Mouse (Mus musculus) CH12.LX (cell line): Measurements from ENCODE around the gene Tmco3. TPM values are rescaled to one million over a fixed set of nuclear protein-coding genes. Genes with fewer than 3 reads are reported as not detected.
A peak's percentile ranks its signal among the peaks of the same experiment; 100 is the strongest.

Source experiments
- DNase-seq: peaks from one replicate; pipeline ENCODE4 v3.0.0-alpha.2; 2013; ENCODE audit errors: extremely low read depth
- H3K27ac ChIP-seq: 2 replicates; pipeline ENCODE4 v1.5.1; 2012; ENCODE audit warnings: low read depth, mild to moderate bottlenecking, control low read depth, moderate library complexity; ENCODE audit not compliant: insufficient read depth
- H3K27me3 ChIP-seq: replicated peaks from 2 replicates; pipeline ENCODE3; 2012; ENCODE audit warnings: inconsistent platforms
- H3K36me3 ChIP-seq, 2 experiments: replicated peaks in 1 of 2; 2 replicates each; pipeline versions ENCODE3 to v1.6.1; 2012; ENCODE audit warnings: inconsistent platforms in 1 of 2, low read length in 1 of 2, mild to moderate bottlenecking in 1 of 2, mixed read lengths in 1 of 2, moderate library complexity in 1 of 2; ENCODE audit not compliant: control insufficient read depth in 1 of 2, insufficient read depth in 1 of 2
- H3K4me1 ChIP-seq, 2 experiments: 2 replicates each; pipeline ENCODE4 v1.6.1; 2012; ENCODE audit warnings: inconsistent platforms in 1 of 2, moderate library complexity in 1 of 2; ENCODE audit not compliant: insufficient read depth in 2 of 2, control insufficient read depth in 1 of 2
- H3K4me2 ChIP-seq: 2 replicates; pipeline ENCODE4 v1.6.1; 2012; ENCODE audit warnings: low read depth, mild to moderate bottlenecking, control low read depth; ENCODE audit not compliant: poor library complexity, insufficient read depth, severe bottlenecking
- H3K4me3 ChIP-seq, 3 experiments: fragments of 150-350 bp in 1 of 3; sonication (generic) in 1 of 3; replicated peaks in 1 of 3; 2 replicates each; pipeline versions ENCODE3 to v1.5.1; 2011 to 2012; ENCODE audit warnings: low read depth in 2 of 3, low read length in 2 of 3, mild to moderate bottlenecking in 2 of 3, moderate library complexity in 2 of 3, control low read depth in 1 of 3, improper control_type of control experiment in 1 of 3, inconsistent platforms in 1 of 3, mixed read lengths in 1 of 3; ENCODE audit not compliant: poor library complexity in 1 of 3
- H3K79me2 ChIP-seq: replicated peaks from 2 replicates; pipeline ENCODE4 v1.6.1; 2012; ENCODE audit warnings: mild to moderate bottlenecking, moderate library complexity; ENCODE audit not compliant: control insufficient read depth, poor library complexity, insufficient read depth, severe bottlenecking; ENCODE audit errors: extremely low read depth
- H3K9ac ChIP-seq: 2 replicates; pipeline ENCODE4 v1.6.1; 2012; ENCODE audit warnings: low read depth, mild to moderate bottlenecking, control low read depth, moderate library complexity; ENCODE audit not compliant: insufficient read depth
- H3K9me3 ChIP-seq: replicated peaks from 2 replicates; pipeline ENCODE3; 2012; ENCODE audit warnings: low read length, inconsistent platforms, mixed read lengths
- BHLHE40 ChIP-seq: IDR thresholded peaks from 2 replicates; pipeline ENCODE4 v1.6.1; 2011; ENCODE audit warnings: mild to moderate bottlenecking, low read depth, low read length, improper control_type of control experiment
- CHD1 ChIP-seq: IDR thresholded peaks from 2 replicates; pipeline ENCODE4 v1.6.1; 2012; ENCODE audit warnings: low read depth, low read length, improper control_type of control experiment, inconsistent platforms
- CHD2 ChIP-seq: IDR thresholded peaks from 2 replicates; pipeline ENCODE4 v1.6.1; 2011; ENCODE audit warnings: low read length, improper control_type of control experiment
- E2F4 ChIP-seq: IDR thresholded peaks from 2 replicates; pipeline ENCODE4 v1.6.1; 2011; ENCODE audit warnings: low read depth, low read length, improper control_type of control experiment; ENCODE audit not compliant: insufficient replicate concordance
- ELF1 ChIP-seq: IDR thresholded peaks from 2 replicates; pipeline ENCODE4 v1.6.1; 2014; ENCODE audit warnings: low read depth, mild to moderate bottlenecking, inconsistent platforms, low read length, improper control_type of control experiment
- EP300 ChIP-seq: IDR thresholded peaks from 2 replicates; pipeline ENCODE4 v1.6.1; 2011; ENCODE audit warnings: low read length, improper control_type of control experiment
- ETS1 ChIP-seq: conservative IDR thresholded peaks from 2 replicates; pipeline ENCODE4 v1.6.1; 2012; ENCODE audit warnings: low read depth, mild to moderate bottlenecking, inconsistent platforms, low read length, improper control_type of control experiment, moderate library complexity
- HCFC1 ChIP-seq: IDR thresholded peaks from 2 replicates; pipeline ENCODE4 v1.6.1; 2012; ENCODE audit warnings: low read depth, mild to moderate bottlenecking, inconsistent platforms, low read length, improper control_type of control experiment
- KAT2A ChIP-seq: IDR thresholded peaks from 2 replicates; pipeline ENCODE4 v1.6.1; 2012; ENCODE audit warnings: low read length, improper control_type of control experiment, inconsistent platforms; ENCODE audit not compliant: insufficient replicate concordance
- MAFK ChIP-seq: IDR thresholded peaks from 2 replicates; pipeline ENCODE4 v1.6.1; 2011; ENCODE audit warnings: low read length, improper control_type of control experiment; ENCODE audit not compliant: insufficient replicate concordance
- MAX ChIP-seq: IDR thresholded peaks from 2 replicates; pipeline ENCODE4 v1.6.1; 2011; ENCODE audit warnings: low read length, improper control_type of control experiment
- MEF2A ChIP-seq: IDR thresholded peaks from 2 replicates; pipeline ENCODE4 v1.6.1; 2014; ENCODE audit warnings: low read depth, mild to moderate bottlenecking, inconsistent platforms, low read length, improper control_type of control experiment, borderline replicate concordance
- MXI1 ChIP-seq: IDR thresholded peaks from 2 replicates; pipeline ENCODE4 v1.6.1; 2011; ENCODE audit warnings: mild to moderate bottlenecking, low read depth, low read length, improper control_type of control experiment
- MYC ChIP-seq: IDR thresholded peaks from 2 replicates; pipeline ENCODE4 v1.6.1; 2011; ENCODE audit warnings: low read depth, mild to moderate bottlenecking, improper control_type of control experiment, low read length
- NELFE ChIP-seq: IDR thresholded peaks from 2 replicates; pipeline ENCODE4 v1.6.1; 2011; ENCODE audit warnings: low read depth, low read length, improper control_type of control experiment
- NRF1 ChIP-seq: IDR thresholded peaks from 2 replicates; pipeline ENCODE4 v1.6.1; 2014; ENCODE audit warnings: low read depth, mild to moderate bottlenecking, inconsistent platforms, low read length, improper control_type of control experiment, moderate library complexity
- POLR2A ChIP-seq: IDR thresholded peaks from 2 replicates; pipeline ENCODE4 v1.6.1; 2011; ENCODE audit warnings: low read depth, mild to moderate bottlenecking, improper control_type of control experiment, low read length
- POLR2AphosphoS2 ChIP-seq: IDR thresholded peaks from 2 replicates; pipeline ENCODE4 v1.6.1; 2011; ENCODE audit warnings: low read depth, low read length, improper control_type of control experiment
- RCOR1 ChIP-seq: conservative IDR thresholded peaks from 2 replicates; pipeline ENCODE4 v1.6.1; 2012; ENCODE audit warnings: low read depth, mild to moderate bottlenecking, inconsistent platforms, low read length, improper control_type of control experiment
- TBP ChIP-seq: conservative IDR thresholded peaks from 2 replicates; pipeline ENCODE4 v1.6.1; 2011; ENCODE audit warnings: low read depth, low read length, improper control_type of control experiment
- TCF12 ChIP-seq: IDR thresholded peaks from 2 replicates; pipeline ENCODE4 v1.6.1; 2014; ENCODE audit warnings: low read depth, mild to moderate bottlenecking, inconsistent platforms, low read length, improper control_type of control experiment
- USF1 ChIP-seq: IDR thresholded peaks from 2 replicates; pipeline ENCODE4 v1.6.1; 2014; ENCODE audit warnings: low read depth, mild to moderate bottlenecking, inconsistent platforms, low read length, improper control_type of control experiment
- USF2 ChIP-seq: conservative IDR thresholded peaks from 2 replicates; pipeline ENCODE4 v1.6.1; 2011; ENCODE audit warnings: low read depth, low read length, improper control_type of control experiment
- ZMIZ1 ChIP-seq: IDR thresholded peaks from 2 replicates; pipeline ENCODE4 v1.6.1; 2012; ENCODE audit warnings: low read depth, mild to moderate bottlenecking, inconsistent platforms, low read length, improper control_type of control experiment
- dilution Hi-C: fragments of 300-500 bp; cut with MboI; formaldehyde crosslinking; loops from 2 replicates; pipeline ENCODE4 v1.14.3; 2020; ENCODE audit warnings: low sequenced_read_pairs; ENCODE audit not compliant: extremely low pct_unique_long_range_greater_than_20kb, extremely low pct_ligation_motif_present
- in situ Hi-C: fragments of 300-500 bp; cut with MboI; formaldehyde crosslinking; loops from 3 replicates; pipeline ENCODE4 v1.14.3; 2019; ENCODE audit warnings: low sequenced_read_pairs, low pct_ligation_motif_present, low pct_unique_long_range_greater_than_20kb, mixed read lengths
- polyA plus RNA-seq: library from polyadenylated mRNA; unstranded; fragments of >175 nt; gene quantifications from 2 replicates; pipeline ENCODE4 v1.2.1, GENCODE M21; 2012; ENCODE audit warnings: low read depth; ENCODE audit not compliant: insufficient read length
- total RNA-seq, 2 experiments: library from RNA; depleted of rRNA; stranded (reverse); fragments of 300-350 nt in 1 of 2; fragments of >200 nt in 1 of 2; gene quantifications; 2 replicates each; pipeline ENCODE4 v1.2.3; 2012 to 2014

The Tmco3 gene
- total and polyA plus RNA-seq, 3 experiments, result 7.3 to 15.1 (median 10.1) TPM

DNA sequence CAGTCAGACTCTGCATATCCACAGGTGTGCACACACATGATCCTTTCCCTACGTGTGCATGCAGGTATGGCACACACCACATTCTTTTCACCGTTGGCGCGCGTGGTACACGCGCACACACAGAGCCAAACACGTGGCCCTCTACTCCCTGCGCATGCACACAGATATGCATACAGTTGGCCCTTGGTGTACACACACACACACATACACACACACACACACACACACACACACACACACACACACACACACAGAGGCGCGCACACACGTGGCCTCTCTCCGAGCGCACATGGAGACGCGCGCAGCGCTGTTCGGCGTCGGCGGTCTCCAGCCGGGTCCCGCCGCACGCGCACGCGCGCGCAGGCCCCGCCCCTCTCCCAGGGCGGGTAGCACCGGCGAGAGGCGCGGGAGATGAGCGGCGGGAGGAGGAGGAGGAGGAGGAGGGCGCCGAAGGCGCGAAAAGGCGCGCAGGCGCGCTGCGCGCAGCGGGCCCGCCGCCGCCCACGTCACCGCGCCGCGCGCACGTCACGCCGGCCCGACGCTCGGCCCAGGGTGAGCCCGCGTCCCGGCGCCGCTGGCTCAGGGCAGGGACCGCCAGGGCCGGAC is 50.4 kb downstream of the Tmco3 start, which contains the start of gene Tfdp1:
Tfdp1 (plus strand) TSS at position 497 of the 606 bp plus-strand sequence.
- Histone ChIP-seq H3K9me3 (no peaks in the 10 kb centered on the region), H3K27me3 (no peaks in the 10 kb centered on the region), H3K27ac (peak within 1 kb of the TSS; percentile 42), H3K36me3 (peaks cover 12 to 32% of the 10 kb centered on the region in 2 experiments), H3K4me2 (peak within 1 kb of the TSS; percentile 74), H3K79me2 (peaks cover 47% of the 10 kb centered on the region), H3K4me1 (peaks cover 18 to 45% of the 10 kb centered on the region in 2 experiments), H3K4me3 (peak within 1 kb of the TSS; percentile 76 to 97 (median 86)), H3K9ac (peak within 1 kb of the TSS; percentile 99)
- dilution Hi-C loops, result no loop called here
- peak; percentile 84 for DNase-seq
- in situ Hi-C loops, result no loop called here
- 0 out of 2 replicates have a peak, but pooled peaks have one; percentile 19 for TF ChIP-seq TBP
- no peak for TF ChIP-seq RCOR1
- TF ChIP-seq ELF1, result 0 out of 2 replicates have a peak, but pooled peaks have one; percentile 6
- peak; percentile 30 for TF ChIP-seq USF1
- no peak for TF ChIP-seq POLR2AphosphoS2
- peak; percentile 98 for TF ChIP-seq MAX
- peak; percentile 85 for TF ChIP-seq POLR2A
- TF ChIP-seq KAT2A, result peak; percentile 79; the same call in 1 of the 2 replicates
- TF ChIP-seq EP300, result no peak
- TF ChIP-seq MEF2A, result 0 out of 2 replicates have a peak, but pooled peaks have one; percentile 13
- no peak for TF ChIP-seq CHD1
- peak; percentile 58; the same call in 1 of the 2 replicates for TF ChIP-seq TCF12
- 0 out of 2 replicates have a peak, but pooled peaks have one; percentile 33 for TF ChIP-seq ZMIZ1
- TF ChIP-seq CHD2, result no peak
- peak; percentile 64 for TF ChIP-seq BHLHE40
- peak; percentile 91 for TF ChIP-seq E2F4
- 0 out of 2 replicates have a peak, but pooled peaks have one; percentile 19 for TF ChIP-seq ETS1
- TF ChIP-seq MXI1, result peak; percentile 96
- TF ChIP-seq MYC, result peak; percentile 96
- no peak for TF ChIP-seq MAFK
- TF ChIP-seq USF2, result peak; percentile 5; the same call in 1 of the 2 replicates
- peak; percentile 70 for TF ChIP-seq NELFE
- TF ChIP-seq NRF1, result peak; percentile 89
- TF ChIP-seq HCFC1, result peak; percentile 19; the same call in 1 of the 2 replicates
- TF ChIP-seq, all 38 proteins: peak for 18
